Mouse (Mus musculus) midbrain, postnatal 0 days (tissue): Measurements from ENCODE around the gene Inava. TPM values are rescaled to one million over a fixed set of nuclear protein-coding genes. Genes with fewer than 3 reads are reported as not detected.

Experiments
- ATAC-seq: fragments of 200-750 bp; cut with Nextera tagmentation; 2 replicates; pipeline ENCODE4 v1.8.0; 2017; ENCODE audit warnings: moderate number of reproducible peaks, mild to moderate bottlenecking, moderate TSS enrichment, moderate library complexity; ENCODE audit not compliant: low FRiP score
- DNase-seq: peaks from one replicate; pipeline ENCODE4 v3.0.0-alpha.2; 2015; ENCODE audit warnings: low spot score
- H3K27ac ChIP-seq: fragments of 300-500 bp; sonication (generic); 2 replicates; pipeline ENCODE4 v1.5.1; 2014; ENCODE audit warnings: low read depth, mild to moderate bottlenecking, low read length, mixed read lengths
- H3K27me3 ChIP-seq: fragments of 300-500 bp; sonication (generic); 2 replicates; pipeline ENCODE4 v1.6.1; 2014; ENCODE audit warnings: low read length, control low read depth, mixed read lengths; ENCODE audit not compliant: insufficient read depth
- H3K36me3 ChIP-seq: fragments of 300-500 bp; sonication (generic); 2 replicates; pipeline ENCODE4 v1.6.1; 2014; ENCODE audit warnings: low read length, control low read depth, mixed read lengths; ENCODE audit not compliant: insufficient read depth
- H3K4me1 ChIP-seq: fragments of 300-500 bp; sonication (generic); 2 replicates; pipeline ENCODE4 v1.6.1; 2014; ENCODE audit warnings: mild to moderate bottlenecking, control low read depth, antibody characterized with exemption, low read length, mixed read lengths; ENCODE audit not compliant: insufficient read depth
- H3K4me2 ChIP-seq: fragments of 300-500 bp; sonication (generic); 2 replicates; pipeline ENCODE4 v1.6.1; 2014; ENCODE audit warnings: low read depth, mild to moderate bottlenecking, low read length, mixed read lengths; ENCODE audit not compliant: poor library complexity, severe bottlenecking
- H3K4me3 ChIP-seq: fragments of 300-500 bp; sonication (generic); 2 replicates; pipeline ENCODE4 v1.5.1; 2014; ENCODE audit warnings: low read depth, mild to moderate bottlenecking, low read length, moderate library complexity
- H3K9ac ChIP-seq: fragments of 300-500 bp; sonication (generic); replicated peaks from 2 replicates; pipeline ENCODE4 v1.6.1; 2014; ENCODE audit warnings: mild to moderate bottlenecking, low read length, moderate library complexity, mixed read lengths; ENCODE audit not compliant: poor library complexity, severe bottlenecking
- H3K9me3 ChIP-seq: fragments of 300-500 bp; sonication (generic); 2 replicates; pipeline ENCODE4 v1.6.1; 2016; ENCODE audit warnings: low read length, control low read depth
- CTCF ChIP-seq: IDR thresholded peaks from 2 replicates; pipeline ENCODE4 v1.5.1; 2016; ENCODE audit warnings: antibody characterized with exemption, mild to moderate bottlenecking
- WGBS: fragments of 180-500 bp; shearing (Covaris S2); extraction: QIAGEN DNeasy Blood & Tissue Kit; methylation state at CpG from one replicate; pipeline ENCODE4 v1.1.7; 2014; 5-methylcytosine and 5-hydroxymethylcytosine counted together
- polyA plus RNA-seq: library from polyadenylated mRNA; unstranded; fragments of >200 nt; fragmentation: Nextera tagmentation; extraction: Ambion mirVana; gene quantifications from 2 replicates; pipeline ENCODE4 v1.2.1, GENCODE M21; 2015
- total RNA-seq: library from RNA; depleted of rRNA; stranded (reverse); fragments of >200 nt; gene quantifications from 2 replicates; pipeline ENCODE4 v1.2.3, GENCODE M21; 2014

Inava gene
- total and polyA plus RNA-seq, 2 experiments from 2014 or later, result 2.2 to 5.2 TPM

GRCm38 (mm10) chr1:136259893-136260634 is 26.0 kb upstream of the Inava start:
- ATAC-seq (peak; percentile 82), DNase-seq (peak; percentile 84)
- H3K36me3 ChIP-seq, result no peaks in the 10 kb centered on the region
- H3K9me3 ChIP-seq, result no peaks in the 10 kb centered on the region
- peak overlapping the region; percentile 65 for H3K27ac ChIP-seq
- H3K27me3 ChIP-seq, result peaks cover 5% of the 10 kb centered on the region; the same call in 1 of the 2 replicates
- H3K4me3 ChIP-seq, result peak overlapping the region; percentile 56
- peak overlapping the region; percentile 71 for H3K9ac ChIP-seq
- TF ChIP-seq CTCF, result no peak
- peaks cover 8% of the 10 kb centered on the region; the same call in 1 of the 2 replicates for H3K4me1 ChIP-seq
- WGBS, result under 1% methylated on average over 94 of the region's 95 CpGs
- peak overlapping the region; percentile 94 for H3K4me2 ChIP-seq

- ATAC-seq (no peak), DNase-seq (peak; percentile 5)
- H3K9ac ChIP-seq, result peak overlapping the region; percentile 71; the same call in 1 of the 2 replicates
- WGBS, result under 1% methylated on average over 16 of the region's 16 CpGs
- peaks cover 8% of the 10 kb centered on the region; the same call in 1 of the 2 replicates for H3K4me1 ChIP-seq
- H3K27me3 ChIP-seq, result peaks cover 5% of the 10 kb centered on the region; the same call in 1 of the 2 replicates
- no peaks in the 10 kb centered on the region for H3K9me3 ChIP-seq
- no peaks in the 10 kb centered on the region for H3K36me3 ChIP-seq
- peak overlapping the region; percentile 94 for H3K4me2 ChIP-seq
- H3K27ac ChIP-seq, result peak overlapping the region; percentile 65; the same call in 1 of the 2 replicates
- TF ChIP-seq CTCF, result no peak
- H3K4me3 ChIP-seq, result peak overlapping the region; percentile 56
Measured at GRCm38 (mm10) chr1:136259543-136259892, 25.5 kb upstream of the Inava start.

GRCm38 (mm10) chr1:136258495-136258894 is 24.4 kb upstream of the Inava start:
- H3K4me2 ChIP-seq, result no peak overlapping the region
- H3K36me3 ChIP-seq, result no peaks in the 10 kb centered on the region
- H3K4me1 ChIP-seq, result peaks cover 8% of the 10 kb centered on the region; the same call in 1 of the 2 replicates
- H3K9ac ChIP-seq, result no peak overlapping the region
- WGBS, result 74% methylated on average over 9 of the region's 9 CpGs
- no peak overlapping the region for H3K27ac ChIP-seq
- peaks cover 5% of the 10 kb centered on the region; the same call in 1 of the 2 replicates for H3K27me3 ChIP-seq
- no peak for ATAC-seq
- H3K4me3 ChIP-seq, result no peak overlapping the region
- DNase-seq, result no peak
- no peak for TF ChIP-seq CTCF
- H3K9me3 ChIP-seq, result no peaks in the 10 kb centered on the region

GRCm38 (mm10) chr1:136255657-136256056 is 21.6 kb upstream of the Inava start:
- Histone ChIP-seq H3K27me3 (peaks cover 5% of the 10 kb centered on the region; the same call in 1 of the 2 replicates), H3K4me3 (no peak overlapping the region), H3K4me1 (peaks cover 1% of the 10 kb centered on the region; the same call in 1 of the 2 replicates), H3K9ac (no peak overlapping the region), H3K27ac (no peak overlapping the region), H3K4me2 (no peak overlapping the region), H3K9me3 (no peaks in the 10 kb centered on the region), H3K36me3 (no peaks in the 10 kb centered on the region)
- no peak for TF ChIP-seq CTCF
- no peak for DNase-seq
- WGBS, result 48% methylated on average over 8 of the region's 8 CpGs
- ATAC-seq, result no peak

GRCm38 (mm10) chr1:136255174-136255573 is 21.1 kb upstream of the Inava start:
- Histone ChIP-seq H3K4me2 (no peak overlapping the region), H3K27ac (no peak overlapping the region), H3K9ac (no peak overlapping the region), H3K36me3 (no peaks in the 10 kb centered on the region), H3K9me3 (no peaks in the 10 kb centered on the region), H3K4me1 (no peaks in the 10 kb centered on the region), H3K4me3 (no peak overlapping the region), H3K27me3 (peaks cover 5% of the 10 kb centered on the region; the same call in 1 of the 2 replicates)
- TF ChIP-seq CTCF, result no peak
- 42% methylated on average over 6 of the region's 6 CpGs for WGBS
- no peak for DNase-seq
- no peak for ATAC-seq

- 85% methylated on average over 10 of the region's 10 CpGs for WGBS
- H3K9me3 ChIP-seq, result no peaks in the 10 kb centered on the region
- no peak for TF ChIP-seq CTCF
Measured at GRCm38 (mm10) chr1:136254503-136255065, 20.5 kb upstream of the Inava start.

More at GRCm38 (mm10) chr1:136254503-136255065, 20.5 kb upstream of the Inava start:
- Histone ChIP-seq H3K4me1 (no peaks in the 10 kb centered on the region), H3K9ac (no peak overlapping the region), H3K36me3 (no peaks in the 10 kb centered on the region), H3K4me3 (no peak overlapping the region), H3K4me2 (no peak overlapping the region), H3K27me3 (peaks cover 5% of the 10 kb centered on the region; the same call in 1 of the 2 replicates), H3K27ac (no peak overlapping the region)
- ATAC-seq (no peak), DNase-seq (no peak)
